8 mouse cellular contexts compared by ENCODE assay signal in the genomic region with DNA sequence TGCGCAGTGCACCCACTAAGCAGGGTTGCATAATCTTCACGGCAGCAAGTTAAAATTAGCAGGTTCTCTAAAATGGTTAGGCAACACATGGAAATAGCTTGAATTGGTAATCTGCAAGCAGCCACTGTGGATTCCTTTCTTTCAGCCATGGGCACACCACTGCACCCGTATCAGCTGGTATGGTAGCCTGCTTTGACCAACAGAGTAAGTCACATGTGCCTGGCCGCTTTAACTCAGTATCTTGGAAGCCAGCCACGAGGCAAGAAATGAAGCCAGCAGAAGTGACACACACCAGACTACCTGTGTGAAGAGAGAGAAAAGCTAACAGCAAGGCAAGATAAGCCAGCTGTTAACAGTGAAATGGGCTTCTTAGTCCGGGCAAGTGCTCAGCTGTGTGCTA. TPM values are rescaled to one million over a fixed set of nuclear protein-coding genes. Genes with fewer than 3 reads are reported as not detected.
A peak's percentile ranks its signal among the peaks of the same experiment; 100 is the strongest.
DNase-seq lines count a peak whose midpoint lies in the region.

No protein-coding gene starts in this region.

- intact Hi-C loops in left cerebral cortex, postnatal 4 days (cut with DNase I) = no loop called here

- peak; percentile 30 for DNase-seq in ovary, postnatal 36 days (ENCODE audit: low spot score)
- DNase-seq in ovary, postnatal 14 days (ENCODE audit: low spot score) = no peak
- peak; percentile 20 to 60 for DNase-seq in frontal cortex, adult 2 months (ENCODE audit: extremely low spot score in 1 of 2, low spot score in 1 of 2)
- DNase-seq in heart, postnatal 4 days = peak; percentile 87
- peak; percentile 40 for DNase-seq in left cerebral cortex, postnatal 4 days
- DNase-seq in right cerebral cortex, postnatal 14 days = peak; percentile 21
- no peak for DNase-seq in retina, embryonic 14.5 days (ENCODE audit: low spot score)
- DNase-seq in spleen, adult 18-20 months = no peak

RNA-seq across cellular contexts. Expression of gene Rbms1, which starts 52.2 kb away (rescaled TPM):
- polyA plus RNA-seq in frontal cortex, adult 2 months (2012; rRNA removed) = 15.9 and 16.0 TPM in 2 replicates
- 10 to 100 TPM; 95.2 to 98.9 TPM for total RNA-seq in heart, postnatal 4 days (2021)
- 10 to 100 TPM; 36.7 to 51.8 TPM for total RNA-seq in left cerebral cortex, postnatal 4 days (2021)

Comparison
In these comparisons a context has a peak if more than half of its experiments do, and no peak if none do; other contexts are left out.
1. DNase-seq: peak in ovary, postnatal 36 days (single experiment), frontal cortex, adult 2 months (2 of 2), heart, postnatal 4 days (single experiment), left cerebral cortex, postnatal 4 days (single experiment) and right cerebral cortex, postnatal 14 days (single experiment); none in ovary, postnatal 14 days (single experiment), retina, embryonic 14.5 days (single experiment) and spleen, adult 18-20 months (0 of 2).